In genomic region chr13:24613433-24613832, GRCm38 (mm10) we compare ENCODE assay signal across 15 mouse cellular contexts. TPM values are rescaled to one million over a fixed set of nuclear protein-coding genes. Genes with fewer than 3 reads are reported as not detected.
A peak's percentile ranks its signal among the peaks of the same experiment; 100 is the strongest.
DNase-seq lines count a peak whose midpoint lies in the region; ATAC-seq lines count a peak whose summit lies in the region.
"Had no signal": no experiment of that assay in that cellular context is flagged by ENCODE, and none has a peak within 500 bp of the region (broad histone marks: within the 10 kb centered on the region; RNA-seq: fewer than 3 reads in every experiment).

No protein-coding gene starts in this region.

- no peaks in the 10 kb centered on the region for H3K36me3 ChIP-seq in liver, embryonic 11.5 days (ENCODE audit: control insufficient read depth, insufficient read depth, low read length)
- H3K36me3 ChIP-seq: hindbrain, embryonic 15.5 days; kidney, embryonic 15.5 days; midbrain, embryonic 13.5 days had no signal

- no peak overlapping the region for H3K4me3 ChIP-seq in liver, embryonic 11.5 days (ENCODE audit: low read depth, low read length)
- H3K4me3 ChIP-seq: gastrocnemius, adult 2 months; hindbrain, embryonic 15.5 days; kidney, embryonic 15.5 days; midbrain, embryonic 13.5 days had no signal

- H3K27me3 ChIP-seq in liver, embryonic 11.5 days (replicated peaks; ENCODE audit: control insufficient read depth, insufficient read depth, low read length): no peaks in the 10 kb centered on the region
- H3K27me3 ChIP-seq: hindbrain, embryonic 15.5 days; kidney, embryonic 15.5 days; midbrain, embryonic 13.5 days had no signal

- H3K9me3 ChIP-seq in liver, embryonic 11.5 days (ENCODE audit: control insufficient read depth, low read length): no peaks in the 10 kb centered on the region
- H3K9me3 ChIP-seq: hindbrain, embryonic 15.5 days; kidney, embryonic 15.5 days; midbrain, embryonic 13.5 days had no signal

- H3K9ac ChIP-seq in liver, embryonic 11.5 days (ENCODE audit: low read depth, low read length): no peak overlapping the region
- H3K9ac ChIP-seq: hindbrain, embryonic 15.5 days; kidney, embryonic 15.5 days; midbrain, embryonic 13.5 days had no signal

- no peak overlapping the region for H3K27ac ChIP-seq in liver, embryonic 11.5 days (ENCODE audit: low read depth, low read length)
- H3K27ac ChIP-seq: gastrocnemius, adult 2 months; hindbrain, embryonic 15.5 days; kidney, embryonic 15.5 days; midbrain, embryonic 13.5 days had no signal

- DNase-seq in lung, postnatal 25 days (ENCODE audit: low spot score): peak; percentile 62
- no peak for DNase-seq in lung, adult 18-20 months
- no peak for DNase-seq in liver, embryonic 11.5 days (ENCODE audit: low spot score)
- DNase-seq in naive thymus-derived CD4-positive, alpha-beta T cell, adult 2 months (ENCODE audit: low read depth): peak; percentile 87
- no peak for DNase-seq in left cerebral cortex, adult 11 months (ENCODE audit: low spot score)
- DNase-seq in layer of hippocampus, postnatal 36 days: no peak
- no peak for DNase-seq in retina, postnatal 1 day
- DNase-seq: adrenal gland, postnatal 14 days; cerebellum, adult 11-12 months; gastrocnemius, adult 2 months; lung, adult 2 months had no signal

- WGBS in liver, embryonic 11.5 days: 65% methylated on average over 3 of the region's 3 CpGs

- ATAC-seq in activated CD4-positive, CD25-positive, alpha-beta regulatory T cell, adult 4 months: peak; percentile 82
- ATAC-seq in liver, embryonic 11.5 days (replicated peaks; ENCODE audit: low FRiP score): peak; percentile 79
- ATAC-seq: midbrain, embryonic 13.5 days had no signal

- H3K4me1 ChIP-seq in liver, embryonic 11.5 days (replicated peaks; ENCODE audit: control insufficient read depth, insufficient read depth, low read length): peaks cover 10% of the 10 kb centered on the region

- no peak overlapping the region for H3K4me2 ChIP-seq in liver, embryonic 11.5 days
- H3K4me2 ChIP-seq: hindbrain, embryonic 15.5 days; kidney, embryonic 15.5 days; midbrain, embryonic 13.5 days had no signal

RNA-seq across cellular contexts. Expression of gene Ripor2, which starts 31.4 kb away (rescaled TPM):
- polyA plus RNA-seq in activated CD4-positive, CD25-positive, alpha-beta regulatory T cell, adult 4 months (2017; shearing (Covaris generic)): 100 to 1,000 TPM; 210 to 273 TPM
- polyA plus RNA-seq in liver, embryonic 11.5 days (2014; fragmentation: Nextera tagmentation; extraction: Ambion mirVana): 9.4 and 11.4 TPM in 2 replicates
- total RNA-seq in layer of hippocampus, postnatal 36 days (2021): 10 to 100 TPM; 75.7 to 81.1 TPM

Comparison
In these comparisons a context has a peak if more than half of its experiments do, and no peak if none do; other contexts are left out.
1. DNase-seq: peak in lung, postnatal 25 days (single experiment) and naive thymus-derived CD4-positive, alpha-beta T cell, adult 2 months (single experiment); none in lung, adult 18-20 months (0 of 2), liver, embryonic 11.5 days (single experiment), left cerebral cortex, adult 11 months (single experiment), layer of hippocampus, postnatal 36 days (0 of 2) and retina, postnatal 1 day (single experiment).
2. RNA of gene Ripor2, which starts 31.4 kb away (polyA plus RNA-seq): 210 to 273 TPM in activated CD4-positive, CD25-positive, alpha-beta regulatory T cell, adult 4 months; 9.4 to 11.4 TPM in liver, embryonic 11.5 days; every median in the first group is over 10 times any median in the second.